ENCODE assay signal across 23 mouse cellular contexts in the genomic region with DNA sequence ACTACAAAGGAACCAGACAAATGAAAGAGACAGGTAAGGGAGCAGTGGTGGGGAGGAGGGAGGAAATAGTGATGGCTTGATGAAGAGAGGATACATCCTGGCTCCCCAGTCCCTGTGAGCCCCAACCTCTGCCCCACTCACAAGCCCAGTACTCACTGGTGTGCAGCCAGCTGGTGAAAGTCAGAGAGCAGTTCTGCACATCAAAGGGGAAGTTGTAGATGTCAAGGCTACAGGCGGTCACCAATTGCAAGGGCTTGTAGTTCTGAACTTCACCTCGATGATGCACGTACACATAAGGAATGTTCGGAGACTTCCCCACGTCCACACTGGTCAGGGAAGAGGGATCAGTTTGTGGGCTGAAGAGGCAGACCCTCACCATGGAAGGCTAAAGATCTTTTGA. TPM values are rescaled to one million over a fixed set of nuclear protein-coding genes. Genes with fewer than 3 reads are reported as not detected.
"Had no signal": no experiment of that assay in that cellular context is flagged by ENCODE, and none has a peak within 500 bp of the region (broad histone marks: within the 10 kb centered on the region; RNA-seq: fewer than 3 reads in every experiment).

No protein-coding gene starts in this region.

- DNase-seq: gastrocnemius, postnatal 14 days; gastrocnemius, postnatal 36 days; heart, adult 11 months; heart, adult 2 months; heart, postnatal 14 days; heart, postnatal 36 days; kidney, postnatal 14 days; layer of hippocampus, adult 9-11 months; layer of hippocampus, postnatal 36 days; liver; liver, embryonic 13.5 days; liver, postnatal 0 days had no signal

- H3K4me3 ChIP-seq: heart, adult 2 months; heart, embryonic 13.5 days; heart, embryonic 15.5 days; intestine, embryonic 15.5 days; kidney, embryonic 15.5 days; limb, embryonic 10.5 days; limb, embryonic 12.5 days; liver, embryonic 13.5 days; liver, embryonic 15.5 days had no signal

- H3K27ac ChIP-seq: heart, adult 2 months; heart, embryonic 13.5 days; heart, embryonic 15.5 days; hindbrain, embryonic 14.5 days; intestine, embryonic 15.5 days; kidney, embryonic 15.5 days; kidney, postnatal 0 days; limb, embryonic 10.5 days; limb, embryonic 12.5 days; liver, embryonic 13.5 days; liver, embryonic 15.5 days had no signal

RNA-seq across cellular contexts. Expression of a gene that starts 6.5 kb away (rescaled TPM):
- total RNA-seq: gastrocnemius, adult 8-10 months; gastrocnemius, postnatal 14 days; gastrocnemius, postnatal 36 days; heart, postnatal 14 days; heart, postnatal 36 days; hematopoietic stem cell, adult 5-6 weeks had no signal
